Mouse (Mus musculus): ENCODE measurements around the gene Txnl4b.

Gene Txnl4b

DNA sequence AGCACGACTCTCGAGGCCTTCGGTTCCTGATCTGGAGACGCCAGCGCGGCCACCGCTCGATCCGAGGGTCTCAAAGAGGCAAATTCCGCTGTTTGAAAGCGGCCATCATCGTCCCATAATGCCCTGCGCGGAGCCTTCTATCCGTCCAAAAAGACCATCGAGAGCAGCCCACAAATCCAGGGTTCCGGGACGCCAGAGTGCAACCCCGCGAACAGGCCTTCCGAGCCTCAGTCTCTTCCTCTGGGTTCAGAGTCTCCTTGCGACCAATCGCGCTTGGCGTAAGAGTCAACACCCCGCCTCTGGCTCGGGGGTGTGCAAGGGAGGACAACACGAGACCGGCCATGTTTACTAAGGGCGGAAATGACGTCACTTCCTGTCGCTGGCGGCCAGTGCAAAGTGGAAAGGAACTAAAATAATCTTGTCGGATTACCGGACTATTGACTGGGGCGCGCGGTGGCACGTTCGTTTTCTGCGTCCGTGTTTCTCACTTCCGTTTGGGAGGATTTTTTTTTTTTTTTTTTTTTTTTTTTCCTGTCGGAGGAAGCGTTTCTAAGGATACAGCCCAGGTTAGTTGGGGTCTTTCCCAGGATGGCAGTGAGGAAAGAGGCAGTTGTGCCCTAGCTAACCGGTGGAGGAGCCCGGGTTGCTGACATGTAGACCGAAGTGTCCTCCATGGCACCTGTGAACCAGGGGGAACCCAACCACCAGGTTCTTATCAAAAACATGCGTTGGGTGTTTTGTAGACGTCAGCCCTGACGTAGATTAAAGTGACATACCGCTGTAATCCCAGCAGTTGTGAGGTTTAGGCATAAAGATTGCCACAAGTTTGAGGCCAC lies at the start of gene Txnl4b, which contains the start of gene Dhx38:
TSS of gene Txnl4b (plus strand) at position 395 of the 836 bp plus-strand sequence.
TSS of gene Dhx38 (minus strand) at position 364 of the 836 bp plus-strand sequence.
- DNase-seq (ENCODE audit: low spot score), result peak; percentile 100

GRCm38 (mm10) chr8:109524008-109524407 lies 41.7 kb upstream of the Txnl4b start:
- DNase-seq (ENCODE audit: low spot score), result no peak

DNA sequence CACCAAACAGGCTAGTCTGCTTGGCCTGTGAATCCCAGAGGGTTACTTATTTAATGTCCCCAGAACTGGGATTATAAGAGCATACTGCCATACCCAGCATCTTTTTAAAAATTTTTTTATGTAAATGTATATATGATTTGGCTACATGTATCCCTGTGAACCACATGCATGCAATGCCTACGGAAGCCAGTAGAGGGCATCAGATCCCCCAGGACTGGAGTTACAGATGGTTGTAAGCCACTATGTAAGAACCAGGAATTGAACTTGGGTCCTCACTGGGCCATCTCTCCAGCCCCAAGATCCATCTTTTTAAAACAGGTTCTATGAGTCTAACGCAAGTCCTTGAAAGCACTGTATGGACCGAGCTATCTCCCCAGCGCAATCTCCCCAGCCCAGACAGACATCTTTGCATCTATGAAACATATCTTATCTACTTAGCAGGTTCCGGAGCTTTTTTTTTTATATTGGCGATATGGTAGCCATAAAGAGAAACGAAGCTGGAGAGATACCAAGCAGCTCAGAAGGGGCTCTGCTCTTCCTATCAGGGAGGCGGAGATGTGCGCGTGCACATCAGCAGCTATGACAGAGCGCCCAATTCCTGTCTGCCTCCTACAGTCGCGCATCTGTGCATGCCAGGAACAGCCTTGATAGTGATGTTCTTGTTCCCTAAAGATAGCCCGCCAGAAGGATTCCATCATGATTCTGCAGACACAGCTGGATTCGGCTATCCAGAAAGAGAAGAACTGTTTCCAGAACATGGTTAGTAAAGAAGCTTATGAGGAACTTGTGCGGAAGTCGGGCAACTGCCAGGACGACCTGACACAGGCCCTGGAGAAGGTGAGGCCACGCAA lies 30.3 kb upstream of the Txnl4b start:
- DNase-seq (ENCODE audit: low spot score), result peak; percentile 69

DNA sequence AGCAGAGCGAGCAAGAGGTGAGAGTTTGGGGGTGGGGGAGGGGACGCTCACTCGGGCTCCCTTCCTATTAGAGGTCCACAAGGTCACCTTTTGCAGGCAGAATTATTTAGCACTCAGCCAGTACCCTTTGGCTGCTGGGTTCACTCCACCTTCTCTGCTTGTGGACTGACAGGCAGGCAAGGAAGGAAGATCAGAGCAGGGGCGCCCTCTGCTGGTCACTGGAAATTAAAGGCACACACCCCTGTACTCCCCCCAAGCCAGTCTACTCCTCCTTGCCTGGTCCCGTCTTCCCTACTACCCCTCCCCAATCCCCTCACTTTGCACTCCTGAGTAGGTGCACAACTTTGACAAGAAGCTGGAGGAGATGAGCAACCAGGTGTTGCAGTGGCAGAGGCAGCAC lies 29.0 kb upstream of the Txnl4b start:
- DNase-seq (ENCODE audit: low spot score), result peak; percentile 90

DNA sequence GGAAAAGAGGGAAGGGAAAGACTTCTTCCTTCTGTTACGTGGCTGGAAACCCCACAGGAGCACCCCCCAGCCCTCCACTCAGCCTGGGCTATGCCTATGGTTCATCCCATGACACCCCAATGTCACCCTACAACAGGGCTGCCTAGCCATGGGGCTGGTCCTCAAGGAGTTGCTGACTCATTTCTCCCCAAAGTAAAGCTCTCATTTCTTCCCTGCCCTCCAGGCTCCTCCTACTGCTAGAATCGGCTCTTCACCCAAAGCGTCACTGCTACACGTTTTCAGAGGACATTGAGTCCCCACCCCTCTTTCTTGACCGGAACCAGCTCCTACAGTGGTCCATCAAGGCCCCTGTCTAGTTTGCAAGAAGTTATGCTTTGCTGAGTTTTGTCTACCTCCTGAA lies 23.5 kb upstream of the Txnl4b start:
- DNase-seq (ENCODE audit: low spot score), result no peak

GRCm38 (mm10) chr8:109542748-109543519 lies 22.8 kb upstream of the Txnl4b start:
- DNase-seq (ENCODE audit: low spot score), result no peak

- no peak for DNase-seq (ENCODE audit: low spot score)
Measured at GRCm38 (mm10) chr8:109544049-109544448, 21.6 kb upstream of the Txnl4b start.

DNA sequence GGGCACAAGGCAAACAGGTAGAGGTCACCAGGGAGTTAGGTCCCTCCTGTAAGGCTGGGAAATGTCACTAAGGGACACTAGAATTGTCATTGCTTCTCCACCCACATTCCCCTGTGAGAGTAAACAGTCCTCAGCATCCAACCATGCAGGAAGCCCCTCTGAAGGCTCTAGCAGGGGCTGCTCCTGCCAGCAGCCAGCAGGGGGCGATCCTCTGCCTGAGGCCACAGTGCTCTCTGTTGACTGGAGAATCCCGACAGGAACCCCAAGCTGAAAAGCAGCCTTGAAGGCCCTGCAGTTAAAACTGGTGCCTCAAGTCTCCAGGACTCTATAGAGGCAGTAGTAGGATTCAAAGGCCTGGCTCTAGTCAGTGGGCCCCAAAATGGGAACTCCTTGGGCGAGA lies 14.0 kb upstream of the Txnl4b start:
- DNase-seq (ENCODE audit: low spot score), result peak; percentile 69

- no peak for DNase-seq (ENCODE audit: low spot score)
Measured at GRCm38 (mm10) chr8:109563881-109564280, 1.8 kb upstream of the Txnl4b start.

- DNase-seq (ENCODE audit: low spot score), result no peak
Measured at GRCm38 (mm10) chr8:109564766-109565165, 926 bp upstream of the Txnl4b start.

- no peak for DNase-seq (ENCODE audit: low spot score)
Measured at GRCm38 (mm10) chr8:109571139-109571538, 5.4 kb downstream of the Txnl4b start.

- DNase-seq (ENCODE audit: low spot score), result no peak
Measured at GRCm38 (mm10) chr8:109576311-109576710, 10.6 kb downstream of the Txnl4b start.

GRCm38 (mm10) chr8:109578900-109579301 lies 13.2 kb downstream of the Txnl4b start, which contains the start of gene Hp:
TSS of gene Hp (minus strand) at chr8:109579172.
- no peak for DNase-seq (ENCODE audit: low spot score)

DNA sequence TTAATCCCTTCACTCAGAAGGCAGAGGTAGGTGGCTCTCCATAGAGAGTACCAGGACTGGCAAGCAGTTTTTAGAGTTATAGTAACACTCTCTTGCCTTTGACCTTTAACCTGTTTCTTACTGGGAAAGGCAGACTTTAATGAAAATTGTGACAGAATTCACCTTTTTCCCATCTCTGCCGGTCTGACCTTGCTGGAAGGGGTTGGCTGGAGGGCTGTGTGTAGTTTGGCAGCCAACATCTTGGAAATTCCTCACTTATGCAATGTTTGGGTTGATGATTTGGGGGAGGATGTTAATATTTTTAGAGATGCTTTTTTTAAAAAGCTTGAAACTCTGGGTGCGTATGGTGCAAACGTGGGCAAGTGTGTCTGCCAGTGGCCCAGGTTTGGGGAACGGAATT lies 18.6 kb downstream of the Txnl4b start:
- DNase-seq (ENCODE audit: low spot score), result no peak

GRCm38 (mm10) chr8:109584830-109585229 lies 19.1 kb downstream of the Txnl4b start:
- no peak for DNase-seq (ENCODE audit: low spot score)

DNA sequence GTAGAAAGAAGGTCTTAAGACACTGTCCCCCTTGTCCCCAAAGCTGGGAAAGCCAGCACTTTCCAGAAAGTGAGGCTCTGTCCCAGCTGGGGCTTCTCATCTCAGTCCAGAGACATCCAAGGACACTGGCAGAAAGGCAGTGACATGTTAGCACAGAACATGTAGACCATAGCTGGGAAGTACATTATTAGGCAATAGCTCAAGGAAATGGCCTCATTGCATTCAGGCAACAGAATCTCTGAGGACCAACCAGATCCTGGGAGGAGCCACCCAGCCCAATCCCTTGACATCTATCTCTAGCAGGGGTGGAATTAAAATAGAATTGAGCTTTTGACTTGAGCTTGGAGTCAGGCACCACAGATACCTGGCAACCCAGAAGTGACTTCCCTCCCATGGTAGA lies 20.0 kb downstream of the Txnl4b start:
- DNase-seq (ENCODE audit: low spot score), result no peak

DNA sequence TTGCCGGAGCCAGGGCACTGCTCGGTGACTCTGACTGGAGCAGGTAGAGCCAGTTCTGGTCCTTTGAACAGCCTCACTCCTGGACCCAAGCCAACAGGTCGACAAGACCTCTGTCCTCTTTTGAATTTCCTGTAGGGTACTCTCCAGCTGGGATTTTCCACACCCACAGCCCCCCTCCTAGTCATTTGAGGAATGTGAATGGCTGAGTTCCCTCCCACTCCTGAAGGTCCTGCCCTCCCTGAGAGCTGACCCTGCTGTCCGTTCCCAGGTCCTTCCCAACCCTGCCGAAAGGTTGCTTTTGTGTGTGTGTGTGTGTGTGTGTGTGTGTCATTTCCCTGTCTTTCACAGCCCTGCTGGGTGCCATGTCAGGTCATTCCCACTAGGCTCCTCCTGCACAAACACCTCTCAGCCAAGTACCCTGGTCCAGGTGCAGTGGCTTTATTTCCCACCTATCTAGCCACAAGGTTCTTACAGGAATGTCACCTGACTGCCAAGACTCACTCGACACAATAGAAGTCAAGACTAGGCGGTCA lies 21.3 kb downstream of the Txnl4b start:
- no peak for DNase-seq (ENCODE audit: low spot score)

DNA sequence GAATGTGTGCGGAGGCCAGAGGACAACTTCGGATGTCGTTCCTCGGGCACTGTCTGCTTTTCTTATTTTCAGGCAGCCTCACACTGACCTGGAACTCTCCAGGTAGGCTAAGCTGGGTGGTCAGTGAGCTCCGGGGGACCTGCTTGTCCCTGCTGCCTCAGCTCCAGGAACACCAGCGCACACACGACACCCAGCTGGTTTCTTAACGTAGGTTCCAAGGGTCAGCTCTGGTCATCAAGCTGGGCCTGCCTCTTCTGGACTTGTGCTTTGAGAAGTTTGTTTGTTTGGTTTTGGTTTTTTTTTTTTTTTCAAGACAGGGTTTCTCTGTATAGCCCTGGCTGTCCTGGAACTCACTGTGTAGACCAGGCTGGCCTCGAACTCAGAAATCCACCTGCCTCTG lies 25.2 kb downstream of the Txnl4b start:
- no peak for DNase-seq (ENCODE audit: low spot score)

GRCm38 (mm10) chr8:109591367-109591766 lies 25.7 kb downstream of the Txnl4b start:
- no peak for DNase-seq (ENCODE audit: low spot score)

- no peak for DNase-seq (ENCODE audit: low spot score)
Measured at GRCm38 (mm10) chr8:109592164-109592563, 26.5 kb downstream of the Txnl4b start.

- DNase-seq (ENCODE audit: low spot score), result peak; percentile 44
Measured at GRCm38 (mm10) chr8:109593117-109593788, 27.6 kb downstream of the Txnl4b start.
